Mouse (Mus musculus) urinary bladder, postnatal 25 days (tissue): Measurements from ENCODE around the gene Rnh1.

Source experiments
- DNase-seq: peaks from one replicate; pipeline ENCODE4 v3.0.0; 2022; ENCODE audit warnings: low spot score

The Rnh1 gene

GRCm38 (mm10) chr7:141172116-141173006, at the start of gene Rnh1:
Gene Rnh1 (minus strand): TSS chr7:141172857.
- DNase-seq: peak; percentile 84

GRCm38 (mm10) chr7:141222126-141222467, 49.4 kb upstream of the Rnh1 start:
- DNase-seq: no peak

- DNase-seq: peak; percentile 93
Measured at GRCm38 (mm10) chr7:141221249-141222125, 48.8 kb upstream of the Rnh1 start.

GRCm38 (mm10) chr7:141220377-141220776, 47.7 kb upstream of the Rnh1 start:
- DNase-seq: no peak

GRCm38 (mm10) chr7:141219558-141220099, 47.0 kb upstream of the Rnh1 start:
- no peak for DNase-seq

GRCm38 (mm10) chr7:141218557-141219133, 46.0 kb upstream of the Rnh1 start:
- peak; percentile 33 for DNase-seq

- DNase-seq: no peak
Measured at GRCm38 (mm10) chr7:141218141-141218540, 45.5 kb upstream of the Rnh1 start.

GRCm38 (mm10) chr7:141217343-141218013, 44.8 kb upstream of the Rnh1 start:
- DNase-seq: no peak

GRCm38 (mm10) chr7:141216894-141217293, 44.2 kb upstream of the Rnh1 start:
- DNase-seq: no peak

GRCm38 (mm10) chr7:141215880-141216733, 43.5 kb upstream of the Rnh1 start:
- DNase-seq: peak; percentile 66

- peak; percentile 82 for DNase-seq
Measured at GRCm38 (mm10) chr7:141215101-141215879, 42.6 kb upstream of the Rnh1 start, which contains the start of gene Rassf7. Gene Rassf7 (plus strand): TSS chr7:141215860.

- DNase-seq: no peak
Measured at GRCm38 (mm10) chr7:141214310-141214709, 41.7 kb upstream of the Rnh1 start.

GRCm38 (mm10) chr7:141213605-141214235, 41.1 kb upstream of the Rnh1 start, which contains the start of gene Lmntd2:
Gene Lmntd2 (minus strand): TSS chr7:141214080.
- no peak for DNase-seq

GRCm38 (mm10) chr7:141213133-141213532, 40.5 kb upstream of the Rnh1 start:
- no peak for DNase-seq

GRCm38 (mm10) chr7:141210606-141211131, 38.0 kb upstream of the Rnh1 start:
- no peak for DNase-seq

- DNase-seq: no peak
Measured at GRCm38 (mm10) chr7:141210137-141210536, 37.5 kb upstream of the Rnh1 start.

GRCm38 (mm10) chr7:141209526-141209925, 36.9 kb upstream of the Rnh1 start:
- no peak for DNase-seq

GRCm38 (mm10) chr7:141206182-141206937, 33.7 kb upstream of the Rnh1 start:
- no peak for DNase-seq
